Mouse (Mus musculus) ES-E14 (cell line): ENCODE results near the gene Zer1. TPM values are rescaled to one million over a fixed set of nuclear protein-coding genes. Genes with fewer than 3 reads are reported as not detected.
"Not testable (repeated sequence)": the region's sequence is repeated elsewhere in the genome, so short reads cannot be mapped to it uniquely, and the experiment has no call there.

Experiments used
- DNase-seq: peaks from one replicate; pipeline ENCODE4 v3.0.0-alpha.2; 2013; ENCODE audit warnings: low read depth, low spot score
- H3K27ac ChIP-seq: 2 replicates; pipeline ENCODE4 v1.5.1; 2012; ENCODE audit warnings: low read depth, mild to moderate bottlenecking, low read length, moderate library complexity, mixed read lengths; ENCODE audit not compliant: poor library complexity, insufficient read depth, severe bottlenecking
- H3K36me3 ChIP-seq: 2 replicates; pipeline ENCODE4 v1.6.1; 2012; ENCODE audit warnings: mild to moderate bottlenecking, low read length, moderate library complexity, mixed read lengths; ENCODE audit not compliant: control insufficient read depth, poor library complexity, insufficient read depth, severe bottlenecking
- H3K4me1 ChIP-seq, 2 experiments: fragments of 150-350 bp in 1 of 2; sonication (generic) in 1 of 2; 2 replicates each; pipeline ENCODE4 v1.6.1; 2012; ENCODE audit warnings: low read length in 2 of 2, mild to moderate bottlenecking in 1 of 2, mixed read lengths in 1 of 2; ENCODE audit not compliant: control insufficient read depth in 2 of 2, insufficient read depth in 2 of 2, poor library complexity in 1 of 2
- H3K4me3 ChIP-seq, 2 experiments: fragments of 150-350 bp in 1 of 2; sonication (generic) in 1 of 2; 2 replicates each; pipeline ENCODE4 v1.5.1; 2012; ENCODE audit warnings: low read length in 2 of 2, low read depth in 1 of 2, mild to moderate bottlenecking in 1 of 2, mixed read lengths in 1 of 2; ENCODE audit not compliant: insufficient read depth in 1 of 2, poor library complexity in 1 of 2, severe bottlenecking in 1 of 2
- H3K9ac ChIP-seq: 2 replicates; pipeline ENCODE4 v1.6.1; 2012; ENCODE audit warnings: low read depth, mild to moderate bottlenecking, low read length, mixed read lengths; ENCODE audit not compliant: poor library complexity, insufficient read depth, severe bottlenecking
- H3K9me3 ChIP-seq: fragments of 150-350 bp; sonication (generic); 2 replicates; pipeline ENCODE4 v1.6.1; 2012; ENCODE audit warnings: low read depth, mild to moderate bottlenecking, low read length; ENCODE audit not compliant: control insufficient read depth, insufficient read depth
- CHD2 ChIP-seq: IDR thresholded peaks from 2 replicates; pipeline ENCODE4 v1.6.1; 2014; ENCODE audit warnings: mild to moderate bottlenecking, low read depth, low read length, inconsistent platforms
- HCFC1 ChIP-seq: IDR thresholded peaks from 2 replicates; pipeline ENCODE4 v1.6.1; 2012; ENCODE audit warnings: low read length, inconsistent platforms, borderline replicate concordance; ENCODE audit not compliant: insufficient read depth
- MAFK ChIP-seq: IDR thresholded peaks from 2 replicates; pipeline ENCODE4 v1.6.1; 2014; ENCODE audit warnings: mild to moderate bottlenecking, low read depth, low read length, inconsistent platforms; ENCODE audit not compliant: insufficient read depth
- ZC3H11A ChIP-seq: IDR thresholded peaks from 2 replicates; pipeline ENCODE4 v1.6.1; 2012; ENCODE audit warnings: low read depth, mild to moderate bottlenecking, inconsistent platforms, low read length, borderline replicate concordance
- ZNF384 ChIP-seq: IDR thresholded peaks from 2 replicates; pipeline ENCODE4 v1.6.1; 2012; ENCODE audit warnings: low read depth, low read length, inconsistent platforms
- in situ Hi-C, 2 experiments: fragments of 600-800 bp; cut with MboI; formaldehyde crosslinking; loops; one replicate each; pipeline ENCODE4 v1.15.1; 2025; ENCODE audit warnings: low sequenced_read_pairs in 2 of 2, inconsistent platforms in 1 of 2; ENCODE audit not compliant: unreplicated experiment in 2 of 2
- total RNA-seq: library from RNA; depleted of rRNA; stranded (reverse); fragments of 300-350 nt; gene quantifications from 2 replicates; pipeline ENCODE4 v1.2.3, GENCODE M21; 2012

Gene Zer1
- total RNA-seq, 1 experiment = 11.4 TPM

- H3K27ac ChIP-seq = no peak overlapping the region
- H3K36me3 ChIP-seq = peaks cover 33% of the 10 kb centered on the region
- H3K4me3 ChIP-seq = no peak overlapping the region
- DNase-seq = no peak
- H3K9me3 ChIP-seq = no peaks in the 10 kb centered on the region
- TF ChIP-seq CHD2 (no peak), ZNF384 (no peak), HCFC1 (no peak)
- H3K9ac ChIP-seq = no peak overlapping the region; the same call in 1 of the 2 replicates
- peaks cover 0 to 18% of the 10 kb centered on the region in 2 experiments; a peak in 1 of 4 replicates for H3K4me1 ChIP-seq
- in situ Hi-C loops = no loop called here
Observed at GRCm38 (mm10) chr2:30151840-30152239, 27.5 kb upstream of the Zer1 start.

- peaks cover 56% of the 10 kb centered on the region for H3K36me3 ChIP-seq
Observed at GRCm38 (mm10) chr2:30147466-30147865, 23.1 kb upstream of the Zer1 start.

GRCm38 (mm10) chr2:30144436-30144835, 20.1 kb upstream of the Zer1 start:
- 0 out of 4 replicates have a peak, but pooled peaks cover 0 to 3% of the 10 kb centered on the region in 2 experiments for H3K4me1 ChIP-seq
- peaks cover 69% of the 10 kb centered on the region for H3K36me3 ChIP-seq
- no peak overlapping the region for H3K9ac ChIP-seq
- TF ChIP-seq HCFC1 (no peak), CHD2 (no peak), ZC3H11A (no peak), ZNF384 (no peak), MAFK (no peak)
- no peak for DNase-seq
- H3K9me3 ChIP-seq = no peaks in the 10 kb centered on the region
- in situ Hi-C loops = no loop called here
- H3K27ac ChIP-seq = no peak overlapping the region
- H3K4me3 ChIP-seq = no peak overlapping the region

More at GRCm38 (mm10) chr2:30147466-30147865, 23.1 kb upstream of the Zer1 start:
- no peak for TF ChIP-seq HCFC1
- H3K4me3 ChIP-seq = no peak overlapping the region
- no peaks in the 10 kb centered on the region for H3K9me3 ChIP-seq
- no peak overlapping the region for H3K9ac ChIP-seq
- no peak overlapping the region for H3K27ac ChIP-seq
- no peak for DNase-seq
- peaks cover 0 to 18% of the 10 kb centered on the region in 2 experiments; a peak in 1 of 4 replicates for H3K4me1 ChIP-seq
- in situ Hi-C loops = no loop called here

GRCm38 (mm10) chr2:30140021-30140420, 15.6 kb upstream of the Zer1 start:
- H3K27ac ChIP-seq, in situ Hi-C loops, H3K9me3 ChIP-seq, DNase-seq, H3K4me1 ChIP-seq, H3K4me3 ChIP-seq, H3K9ac ChIP-seq: not testable (repeated sequence)
- H3K36me3 ChIP-seq = peaks cover 52% of the 10 kb centered on the region

GRCm38 (mm10) chr2:30136458-30136857, 12.1 kb upstream of the Zer1 start:
- H3K9me3 ChIP-seq = no peaks in the 10 kb centered on the region
- H3K9ac ChIP-seq = no peak overlapping the region
- in situ Hi-C loops = no loop called here
- H3K4me1 ChIP-seq = peaks cover 5 to 10% of the 10 kb centered on the region in 2 experiments; a peak in 3 of 4 replicates
- no peak overlapping the region for H3K4me3 ChIP-seq
- no peak for TF ChIP-seq CHD2
- no peak for TF ChIP-seq HCFC1
- no peak for TF ChIP-seq ZC3H11A
- TF ChIP-seq MAFK = no peak
- no peak for TF ChIP-seq ZNF384
- peaks cover 29% of the 10 kb centered on the region for H3K36me3 ChIP-seq
- no peak for DNase-seq
- H3K27ac ChIP-seq = no peak overlapping the region
